Mouse (Mus musculus): ENCODE measurements around the gene Mast4.

Mast4 gene

GRCm38 (mm10) chr13:102774786-102775201, 559.5 kb downstream of the Mast4 start:
- no peak for DNase-seq

GRCm38 (mm10) chr13:102773169-102773568, 561.1 kb downstream of the Mast4 start:
- no peak for DNase-seq

DNA sequence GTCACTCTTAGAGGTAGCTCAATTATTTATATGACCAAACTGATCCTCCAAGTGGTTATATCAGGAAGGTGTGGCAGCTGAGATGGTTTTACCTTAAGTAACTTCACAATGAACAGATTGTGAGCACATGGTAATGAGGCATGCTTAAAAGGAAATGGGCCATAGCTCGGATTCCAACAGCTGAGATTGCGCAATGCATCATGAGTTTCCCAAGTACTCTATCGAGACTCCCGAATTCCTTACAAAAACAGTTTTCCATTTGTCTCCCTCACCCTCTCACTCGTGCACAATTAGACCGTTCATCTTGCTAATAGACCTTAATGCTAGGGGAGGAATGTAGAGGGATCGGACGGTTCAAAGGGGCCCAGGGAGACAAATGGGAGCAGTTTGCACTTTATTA, 564.1 kb downstream of the Mast4 start:
- DNase-seq = no peak

GRCm38 (mm10) chr13:102768512-102768911, 565.8 kb downstream of the Mast4 start:
- DNase-seq = no peak

DNA sequence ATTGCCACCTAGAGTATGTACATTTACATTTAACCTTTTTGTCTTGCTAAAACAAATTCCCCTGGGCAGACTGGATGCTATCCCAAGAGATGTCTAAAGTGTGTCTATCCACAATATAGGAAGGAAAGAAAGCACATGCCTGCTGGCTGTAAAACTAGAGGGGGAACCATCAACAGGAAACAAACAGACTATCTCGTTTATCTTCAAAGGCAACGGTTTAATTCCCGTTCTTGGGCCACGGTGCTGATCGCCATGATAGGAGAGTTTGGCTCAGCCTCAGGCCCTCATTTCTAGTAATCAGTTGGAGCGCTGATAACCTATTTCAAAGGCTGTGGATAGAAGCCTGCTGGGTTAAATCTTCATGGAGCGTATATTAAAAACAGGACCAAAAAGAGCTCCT, 567.2 kb downstream of the Mast4 start:
- no peak for DNase-seq

- DNase-seq = no peak
Observed at GRCm38 (mm10) chr13:102765216-102765615, 569.1 kb downstream of the Mast4 start.

DNA sequence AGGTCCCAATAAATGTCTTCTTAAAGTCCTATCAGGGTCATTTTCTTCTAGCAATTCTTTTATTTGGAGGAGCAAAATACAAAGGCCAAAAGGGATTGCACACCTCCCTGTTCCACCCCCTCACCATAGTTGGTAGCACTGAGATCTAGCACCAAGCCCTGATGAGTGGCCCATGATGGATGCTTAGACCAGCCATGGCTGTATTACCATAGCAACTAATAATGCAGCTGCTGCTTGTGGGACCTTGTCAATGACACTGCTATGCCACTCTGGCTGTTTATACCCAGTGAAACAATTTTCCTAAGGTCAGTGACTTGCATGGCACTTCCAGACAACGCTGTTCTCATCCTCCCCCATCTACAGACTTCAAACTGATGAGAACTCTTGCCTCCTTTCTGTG, 570.1 kb downstream of the Mast4 start:
- DNase-seq = no peak

- no peak for DNase-seq
Observed at GRCm38 (mm10) chr13:102762203-102762602, 572.1 kb downstream of the Mast4 start.

GRCm38 (mm10) chr13:102761410-102761809, 572.9 kb downstream of the Mast4 start:
- DNase-seq = no peak

- DNase-seq = no peak
Observed at GRCm38 (mm10) chr13:102758021-102758420, 576.3 kb downstream of the Mast4 start.

GRCm38 (mm10) chr13:102756071-102756470, 578.2 kb downstream of the Mast4 start:
- no peak for DNase-seq

- no peak for DNase-seq
Observed at GRCm38 (mm10) chr13:102755124-102755523, 579.2 kb downstream of the Mast4 start.

- no peak for DNase-seq
Observed at GRCm38 (mm10) chr13:102753714-102754556, 580.4 kb downstream of the Mast4 start.

- DNase-seq = no peak
Observed at GRCm38 (mm10) chr13:102749891-102750290, 584.4 kb downstream of the Mast4 start.

DNA sequence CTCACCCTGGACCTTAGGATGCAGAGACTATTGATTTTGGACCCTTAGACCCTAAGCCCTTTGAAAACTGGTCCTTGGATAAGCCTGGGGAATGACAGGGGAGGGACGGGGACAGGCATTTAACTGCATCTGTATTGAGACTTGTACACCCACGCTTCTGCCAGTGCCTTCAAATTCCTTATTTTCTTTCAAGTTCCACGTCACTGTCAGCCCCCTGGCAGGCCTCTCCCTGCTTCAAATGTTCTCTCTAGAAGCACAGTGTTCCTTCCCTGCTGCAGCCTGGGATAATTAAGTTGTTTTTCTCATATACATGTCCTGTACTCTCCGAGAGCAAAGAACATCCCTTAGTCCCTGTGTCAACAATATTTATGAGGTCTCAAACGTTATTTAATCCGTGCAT, 585.1 kb downstream of the Mast4 start:
- DNase-seq = no peak

DNA sequence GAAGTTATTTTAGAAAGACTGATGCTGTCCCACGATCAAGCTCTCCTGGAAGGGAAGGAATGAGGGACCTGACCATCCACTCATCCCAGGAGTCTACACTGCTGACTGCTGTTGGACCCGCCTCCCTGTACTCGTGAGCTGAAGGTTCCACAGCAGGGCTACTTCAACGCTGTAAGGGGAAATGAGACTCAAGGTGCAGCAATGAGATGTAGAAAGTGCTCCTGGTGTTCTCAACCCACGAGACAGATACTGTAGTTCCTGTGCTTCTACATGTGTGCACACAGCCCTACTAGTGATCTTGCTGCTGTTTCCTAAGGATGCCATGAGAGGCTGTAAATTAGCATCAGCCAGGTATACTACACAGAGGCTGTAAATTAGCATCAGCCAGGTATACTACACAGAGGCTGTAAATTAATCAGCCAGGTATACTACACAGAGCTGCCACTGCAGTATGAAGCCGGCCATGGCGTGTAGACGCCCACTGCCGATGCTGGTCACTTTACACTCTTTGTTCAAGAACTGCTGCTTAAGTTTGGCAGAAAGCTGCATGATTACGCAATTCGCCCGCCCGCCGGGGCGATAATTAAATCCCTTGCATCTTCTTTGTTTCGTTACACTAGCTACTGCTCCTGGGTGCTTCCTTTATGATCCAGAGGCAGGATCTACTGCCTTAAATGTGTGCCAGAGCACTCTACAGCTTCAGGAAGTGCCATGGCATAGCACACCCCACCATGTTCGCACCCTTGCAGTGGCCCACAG, 587.3 kb downstream of the Mast4 start:
- no peak for DNase-seq

GRCm38 (mm10) chr13:102745626-102746342, 588.5 kb downstream of the Mast4 start:
- DNase-seq = no peak

DNA sequence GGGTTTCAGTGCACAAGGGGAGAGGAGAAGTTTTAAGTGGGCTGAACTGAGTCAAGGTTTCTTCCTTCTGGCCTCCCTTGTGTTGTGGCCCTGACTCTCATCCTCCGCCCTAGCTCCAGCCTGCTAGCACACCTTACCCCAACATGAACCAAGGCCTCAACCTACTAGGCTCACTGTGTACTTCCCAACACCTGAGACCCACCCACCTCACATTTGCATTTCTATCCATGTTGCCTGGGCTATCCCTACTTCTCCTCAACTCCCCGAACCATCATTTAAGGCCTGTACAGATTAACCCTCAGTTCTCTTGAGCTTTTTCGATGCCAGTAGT, 589.1 kb downstream of the Mast4 start:
- no peak for DNase-seq

GRCm38 (mm10) chr13:102744481-102745269, 589.6 kb downstream of the Mast4 start:
- DNase-seq = peak; percentile 49

DNA sequence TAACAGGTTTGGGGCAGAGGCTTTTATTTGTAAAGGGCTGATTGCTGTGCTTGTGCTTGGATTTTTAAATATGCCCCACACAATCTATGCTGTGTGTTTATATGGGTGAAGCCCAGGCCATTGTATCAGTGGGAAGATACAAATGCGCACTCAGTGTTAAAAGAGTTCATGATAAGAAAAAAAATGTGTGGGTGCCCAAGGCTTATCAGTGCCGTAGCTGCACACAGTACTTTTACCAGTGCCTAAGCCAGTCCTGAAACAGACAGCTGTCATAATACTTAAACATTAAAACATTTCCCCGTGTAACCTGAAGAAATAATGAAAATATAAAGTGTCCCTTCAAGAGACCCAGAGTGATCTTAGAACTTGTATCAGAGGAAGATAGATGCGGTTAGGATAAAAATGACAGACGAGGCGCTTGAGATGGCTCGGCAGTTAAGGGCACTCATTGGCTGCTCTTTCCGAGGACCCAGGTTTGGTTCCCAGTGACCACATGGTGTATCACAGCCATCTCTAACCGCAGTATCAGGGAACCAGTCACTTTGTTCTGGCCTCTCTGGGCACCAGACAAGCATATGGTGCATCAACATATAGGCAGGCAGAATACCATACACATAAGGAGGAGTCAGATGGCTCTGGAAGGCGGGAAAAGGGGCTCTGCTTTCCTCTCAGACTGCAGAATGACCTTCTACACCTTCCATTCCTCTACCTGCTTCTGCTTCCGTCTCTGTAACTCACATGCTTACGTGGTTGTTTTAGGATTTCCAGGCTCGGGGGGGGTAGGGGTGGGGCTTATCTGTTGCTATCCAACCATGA, 594.4 kb downstream of the Mast4 start:
- no peak for DNase-seq

GRCm38 (mm10) chr13:102737811-102738210, 596.5 kb downstream of the Mast4 start:
- no peak for DNase-seq

DNA sequence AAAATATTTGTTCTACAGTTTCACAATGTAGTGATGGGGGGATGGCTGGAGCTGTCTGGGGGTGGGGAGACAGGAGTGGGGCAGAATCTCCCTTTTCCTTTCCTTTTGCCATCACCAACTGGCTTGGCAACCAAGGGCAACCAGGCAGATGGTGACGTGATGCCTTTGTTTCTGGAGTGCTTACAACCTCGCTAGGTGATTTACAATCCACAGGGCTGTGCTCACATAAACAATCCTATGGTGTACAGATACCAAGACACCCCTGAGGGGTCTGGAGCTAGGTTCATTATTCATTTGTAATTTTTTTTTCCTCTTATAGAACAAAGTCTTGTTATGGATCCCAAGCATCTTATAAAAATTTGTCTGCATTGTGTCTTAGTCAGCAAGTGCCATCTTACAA, 601.2 kb downstream of the Mast4 start:
- no peak for DNase-seq
